Mouse (Mus musculus) C2C12 (cell line): ENCODE measurements around the gene Rbm15. TPM values are rescaled to one million over a fixed set of nuclear protein-coding genes. Genes with fewer than 3 reads are reported as not detected.
"Not testable (repeated sequence)": the region's sequence is repeated elsewhere in the genome, so short reads cannot be mapped to it uniquely, and the experiment has no call there.

ENCODE experiments used
- H3K27me3 ChIP-seq: one replicate; pipeline ENCODE4 v1.6.1; 2011; ENCODE audit not compliant: control insufficient read depth, insufficient read depth, insufficient read length
- H3K36me3 ChIP-seq: one replicate; pipeline ENCODE4 v1.6.1; 2011; ENCODE audit not compliant: control insufficient read depth, insufficient read depth
- H3K4me3 ChIP-seq: one replicate; pipeline ENCODE4 v1.5.1; 2011; ENCODE audit warnings: mild to moderate bottlenecking, control low read depth; ENCODE audit not compliant: poor library complexity, insufficient read depth, severe bottlenecking
- H3K79me2 ChIP-seq: one replicate; pipeline ENCODE4 v1.6.1; 2011; ENCODE audit not compliant: control insufficient read depth, insufficient read depth
- H3K79me3 ChIP-seq: one replicate; pipeline ENCODE4 v1.6.1; 2011; ENCODE audit warnings: low read depth, control low read depth
- H3ac ChIP-seq: one replicate; pipeline ENCODE3; 2011; ENCODE audit warnings: low read depth; ENCODE audit not compliant: control insufficient read depth, insufficient read length
- CEBPB ChIP-seq: IDR thresholded peaks from one replicate; pipeline ENCODE4 v1.6.1; 2011; ENCODE audit warnings: low read depth, mild to moderate bottlenecking, control low read depth, moderate library complexity
- CTCF ChIP-seq: IDR thresholded peaks from one replicate; pipeline ENCODE4 v1.5.1; 2011; ENCODE audit not compliant: control insufficient read depth, insufficient read depth, insufficient read length
- FOSL1 ChIP-seq: IDR thresholded peaks from one replicate; pipeline ENCODE4 v1.8.0; 2011; ENCODE audit warnings: mild to moderate bottlenecking, low read length; ENCODE audit not compliant: poor library complexity, insufficient read depth, severe bottlenecking
- MAX ChIP-seq: IDR thresholded peaks from one replicate; pipeline ENCODE4 v1.6.1; 2011; ENCODE audit warnings: mild to moderate bottlenecking, control low read depth
- MYOD1 ChIP-seq: IDR thresholded peaks from one replicate; pipeline ENCODE4 v1.6.1; 2011; ENCODE audit warnings: low read depth; ENCODE audit not compliant: control insufficient read depth, insufficient read length
- MYOG ChIP-seq: IDR thresholded peaks from one replicate; pipeline ENCODE4 v1.6.1; 2011; ENCODE audit not compliant: control insufficient read depth, insufficient read length; ENCODE audit errors: extremely low read depth
- USF1 ChIP-seq: IDR thresholded peaks from one replicate; pipeline ENCODE4 v1.6.1; 2011; ENCODE audit warnings: low read depth, mild to moderate bottlenecking, control low read depth, moderate library complexity
- polyA plus RNA-seq: library from polyadenylated mRNA; unstranded; fragments of >200 nt; fragmentation: generic; extraction: Trizol; gene quantifications from one replicate; pipeline ENCODE4 v1.2.1, GENCODE M21; 2012; ENCODE audit warnings: missing spikeins

The Rbm15 gene
- polyA plus RNA-seq, 1 experiment, result 7.2 TPM

GRCm38 (mm10) chr3:107321141-107321540 is 12.3 kb downstream of the Rbm15 start:
- peaks cover 70% of the 10 kb centered on the region for H3K36me3 ChIP-seq
- H3K27me3 ChIP-seq, result no peaks in the 10 kb centered on the region
- H3K79me3 ChIP-seq, result peaks cover 94% of the 10 kb centered on the region
- peaks cover 100% of the 10 kb centered on the region for H3K79me2 ChIP-seq
- TF ChIP-seq MYOD1, result no peak
- no peak for TF ChIP-seq CEBPB
- H3ac ChIP-seq, result no peak overlapping the region
- H3K4me3 ChIP-seq, result no peak overlapping the region

GRCm38 (mm10) chr3:107317338-107317737 is 16.1 kb downstream of the Rbm15 start:
- no peaks in the 10 kb centered on the region for H3K27me3 ChIP-seq
- peaks cover 93% of the 10 kb centered on the region for H3K79me3 ChIP-seq
- peaks cover 52% of the 10 kb centered on the region for H3K36me3 ChIP-seq
- no peak overlapping the region for H3K4me3 ChIP-seq
- no peak for TF ChIP-seq MAX
- no peak for TF ChIP-seq MYOG
- TF ChIP-seq FOSL1, result no peak
- TF ChIP-seq CEBPB, result no peak
- TF ChIP-seq CTCF, result no peak
- no peak for TF ChIP-seq MYOD1
- TF ChIP-seq USF1, result no peak
- H3ac ChIP-seq, result no peak overlapping the region
- peaks cover 100% of the 10 kb centered on the region for H3K79me2 ChIP-seq

- H3K79me2 ChIP-seq, H3ac ChIP-seq, H3K79me3 ChIP-seq, H3K27me3 ChIP-seq, H3K4me3 ChIP-seq: not testable (repeated sequence)
- peaks cover 17% of the 10 kb centered on the region for H3K36me3 ChIP-seq
Observed at GRCm38 (mm10) chr3:107296917-107297316, 36.6 kb downstream of the Rbm15 start.

GRCm38 (mm10) chr3:107295672-107296360 is 37.7 kb downstream of the Rbm15 start:
- Histone ChIP-seq H3K27me3 (no peaks in the 10 kb centered on the region), H3ac (no peak overlapping the region), H3K79me2 (no peaks in the 10 kb centered on the region), H3K36me3 (peaks cover 9% of the 10 kb centered on the region), H3K4me3 (no peak overlapping the region), H3K79me3 (no peaks in the 10 kb centered on the region)
- TF ChIP-seq CTCF, result no peak
- TF ChIP-seq MAX, result no peak
- no peak for TF ChIP-seq MYOG
- TF ChIP-seq FOSL1, result no peak
- no peak for TF ChIP-seq CEBPB
- no peak for TF ChIP-seq MYOD1
- TF ChIP-seq USF1, result no peak

- no peak within 1 kb of the TSS for H3ac ChIP-seq
- TF ChIP-seq CTCF, result no peak
- TF ChIP-seq FOSL1, result no peak
- no peak for TF ChIP-seq MAX
- TF ChIP-seq MYOD1, result no peak
- TF ChIP-seq CEBPB, result no peak
- no peak for TF ChIP-seq USF1
- H3K4me3 ChIP-seq, result no peak within 1 kb of the TSS
- H3K36me3 ChIP-seq, result no peaks in the 10 kb centered on the region
- no peaks in the 10 kb centered on the region for H3K79me3 ChIP-seq
- H3K79me2 ChIP-seq, result no peaks in the 10 kb centered on the region
- H3K27me3 ChIP-seq, result no peaks in the 10 kb centered on the region
Observed at GRCm38 (mm10) chr3:107290764-107291381, 42.6 kb downstream of the Rbm15 start, which contains the start of gene Slc16a4. Gene Slc16a4, plus strand, starts transcription at chr3:107291230.

- peaks cover 21% of the 10 kb centered on the region for H3K36me3 ChIP-seq
- no peaks in the 10 kb centered on the region for H3K79me3 ChIP-seq
- no peak overlapping the region for H3ac ChIP-seq
- TF ChIP-seq FOSL1 (no peak), USF1 (no peak), MAX (no peak), CTCF (no peak), MYOD1 (no peak), MYOG (no peak), CEBPB (no peak)
- H3K27me3 ChIP-seq, result no peaks in the 10 kb centered on the region
- H3K79me2 ChIP-seq, result no peaks in the 10 kb centered on the region
- no peak overlapping the region for H3K4me3 ChIP-seq
Observed at GRCm38 (mm10) chr3:107287346-107287745, 46.1 kb downstream of the Rbm15 start.
